Mouse (Mus musculus) bone marrow, adult 2 months (tissue): Measurements from ENCODE around the gene Agrp. TPM values are rescaled to one million over a fixed set of nuclear protein-coding genes. Genes with fewer than 3 reads are reported as not detected.
A peak's percentile ranks its signal among the peaks of the same experiment; 100 is the strongest.

Source experiments
- H3K27ac ChIP-seq: fragments of 200-500 bp; 2 replicates; pipeline ENCODE4 v1.5.1; 2012; ENCODE audit warnings: low read depth, mild to moderate bottlenecking, control low read depth, inconsistent platforms, low read length; ENCODE audit not compliant: control insufficient read depth, poor library complexity, insufficient read depth
- H3K4me1 ChIP-seq: fragments of 200-500 bp; 2 replicates; pipeline ENCODE4 v1.6.1; 2011; ENCODE audit warnings: low read length; ENCODE audit not compliant: control insufficient read depth, insufficient read depth
- H3K4me3 ChIP-seq: fragments of 200-500 bp; replicated peaks from 2 replicates; pipeline ENCODE3; 2011; ENCODE audit warnings: mild to moderate bottlenecking, low read depth, low read length, control low read depth; ENCODE audit not compliant: control insufficient read depth
- CTCF ChIP-seq: fragments of 200-500 bp; IDR thresholded peaks from 2 replicates; pipeline ENCODE4 v1.5.1; 2011; ENCODE audit warnings: low read length, control low read depth; ENCODE audit not compliant: control insufficient read depth, insufficient read depth
- POLR2A ChIP-seq: fragments of 200-500 bp; IDR thresholded peaks from 2 replicates; pipeline ENCODE4 v1.6.1; 2011; ENCODE audit warnings: low read depth, mild to moderate bottlenecking, control low read depth, low read length, borderline replicate concordance; ENCODE audit not compliant: control insufficient read depth
- WGBS: fragments of 180-500 bp; shearing (Covaris S2); methylation state at CpG from one replicate; pipeline ENCODE4 v1.1.7; 2018; 5-methylcytosine and 5-hydroxymethylcytosine counted together
- polyA plus RNA-seq: library from polyadenylated mRNA; stranded (reverse); fragments of >200 nt; gene quantifications from 2 replicates; pipeline ENCODE4 v1.2.4, GENCODE M21; 2011; ENCODE audit warnings: low replicate concordance; ENCODE audit not compliant: missing spikeins, insufficient read depth, insufficient read length

The Agrp gene
- polyA plus RNA-seq, 1 experiment = not detected

DNA sequence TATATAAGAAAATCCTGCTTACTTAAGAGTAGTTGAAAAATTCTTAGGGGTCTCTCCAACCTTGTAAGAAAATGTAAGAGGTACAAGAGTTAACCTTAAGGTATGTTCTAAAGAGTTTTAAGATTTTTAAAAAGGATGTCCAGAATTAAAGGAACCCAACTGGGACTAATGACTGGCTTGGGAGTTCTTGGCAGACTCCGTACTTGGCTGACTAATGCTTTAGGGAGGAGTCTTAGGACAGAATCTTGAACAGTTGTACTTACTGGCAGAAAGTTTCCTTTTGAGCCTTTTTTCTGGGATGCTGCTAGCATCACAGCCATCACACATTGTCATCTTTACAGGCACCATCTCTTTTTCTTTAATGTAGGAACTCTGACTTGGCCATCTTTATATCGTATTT lies 3.3 kb upstream of the Agrp start:
- Histone ChIP-seq H3K4me1 (peaks cover 2% of the 10 kb centered on the region), H3K4me3 (no peak overlapping the region), H3K27ac (no peak overlapping the region)
- WGBS = 86% methylated on average over 2 of the region's 2 CpGs
- no peak for TF ChIP-seq CTCF
- no peak for TF ChIP-seq POLR2A

DNA sequence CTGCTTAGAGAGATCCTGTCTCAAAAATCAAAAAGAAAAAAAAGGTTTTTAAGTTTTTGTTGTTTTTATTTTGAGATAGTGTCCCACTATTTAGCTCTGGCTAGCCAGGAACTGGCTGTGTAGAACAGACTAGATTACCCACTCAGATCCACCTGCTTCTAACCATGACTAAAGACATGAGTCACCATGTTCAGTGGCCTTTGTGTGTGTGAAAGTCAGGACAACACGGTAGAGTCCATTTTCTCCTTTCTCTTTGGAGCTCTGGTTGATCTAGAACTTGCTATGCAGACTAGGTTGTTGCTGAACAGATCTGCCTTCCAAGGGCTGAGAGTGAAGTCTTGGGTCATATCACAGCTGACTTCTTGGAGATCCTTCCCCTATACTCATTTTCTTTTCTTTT lies 2.6 kb upstream of the Agrp start:
- Histone ChIP-seq H3K4me3 (no peak overlapping the region), H3K27ac (no peak overlapping the region), H3K4me1 (peaks cover 2% of the 10 kb centered on the region)
- WGBS = 49% methylated on average over 1 of the region's 1 CpGs
- TF ChIP-seq CTCF (no peak), POLR2A (no peak)

DNA sequence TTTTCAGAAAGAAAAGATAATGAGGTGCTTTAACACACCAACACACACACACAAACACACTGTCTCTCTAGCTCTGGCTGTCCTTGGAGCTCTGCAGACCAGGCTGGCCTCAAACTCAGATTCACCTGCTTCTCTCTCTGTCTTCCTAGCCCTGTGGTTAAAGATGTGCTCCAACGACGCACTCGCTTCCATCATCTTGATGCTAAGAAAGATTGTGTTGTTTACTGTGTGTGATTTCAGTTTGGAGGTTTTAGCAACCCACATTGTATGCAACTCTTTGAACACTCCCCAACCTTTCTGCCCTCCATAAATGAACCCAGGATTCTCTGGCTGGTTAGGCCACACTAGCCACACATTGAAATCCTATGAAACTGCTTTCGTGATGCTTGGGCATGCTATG lies 1.3 kb upstream of the Agrp start:
- peak overlapping the region; percentile 47 for H3K4me3 ChIP-seq
- H3K4me1 ChIP-seq = peaks cover 2% of the 10 kb centered on the region
- 52% methylated on average over 4 of the region's 4 CpGs for WGBS
- no peak overlapping the region for H3K27ac ChIP-seq
- TF ChIP-seq POLR2A = no peak
- no peak for TF ChIP-seq CTCF

DNA sequence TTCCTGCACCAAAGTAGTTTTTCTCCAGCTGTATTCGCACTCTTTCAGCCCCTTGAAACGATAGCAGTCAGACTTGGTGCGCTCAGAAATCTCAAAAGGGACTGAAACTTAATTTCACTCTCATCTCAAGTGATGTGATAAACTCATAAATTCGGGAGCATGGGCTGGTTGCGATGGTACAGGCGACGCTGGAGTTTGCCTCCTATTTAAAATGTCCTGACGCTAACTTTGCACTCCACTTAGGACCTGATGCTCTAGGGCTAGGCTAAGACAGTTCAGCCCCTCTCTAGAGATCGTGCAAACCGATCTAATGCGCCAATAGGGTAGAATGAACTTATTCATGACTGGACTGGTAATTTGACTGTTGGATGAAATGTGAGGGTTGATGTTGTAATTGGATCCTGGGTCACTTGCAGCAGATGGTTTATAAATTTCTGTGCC lies 428 bp upstream of the Agrp start:
- TF ChIP-seq CTCF (no peak), POLR2A (no peak)
- H3K4me1 ChIP-seq = peaks cover 2% of the 10 kb centered on the region
- WGBS = under 1% methylated on average over 11 of the region's 11 CpGs
- H3K27ac ChIP-seq = peak overlapping the region; percentile 100
- peak overlapping the region; percentile 82 for H3K4me3 ChIP-seq

DNA sequence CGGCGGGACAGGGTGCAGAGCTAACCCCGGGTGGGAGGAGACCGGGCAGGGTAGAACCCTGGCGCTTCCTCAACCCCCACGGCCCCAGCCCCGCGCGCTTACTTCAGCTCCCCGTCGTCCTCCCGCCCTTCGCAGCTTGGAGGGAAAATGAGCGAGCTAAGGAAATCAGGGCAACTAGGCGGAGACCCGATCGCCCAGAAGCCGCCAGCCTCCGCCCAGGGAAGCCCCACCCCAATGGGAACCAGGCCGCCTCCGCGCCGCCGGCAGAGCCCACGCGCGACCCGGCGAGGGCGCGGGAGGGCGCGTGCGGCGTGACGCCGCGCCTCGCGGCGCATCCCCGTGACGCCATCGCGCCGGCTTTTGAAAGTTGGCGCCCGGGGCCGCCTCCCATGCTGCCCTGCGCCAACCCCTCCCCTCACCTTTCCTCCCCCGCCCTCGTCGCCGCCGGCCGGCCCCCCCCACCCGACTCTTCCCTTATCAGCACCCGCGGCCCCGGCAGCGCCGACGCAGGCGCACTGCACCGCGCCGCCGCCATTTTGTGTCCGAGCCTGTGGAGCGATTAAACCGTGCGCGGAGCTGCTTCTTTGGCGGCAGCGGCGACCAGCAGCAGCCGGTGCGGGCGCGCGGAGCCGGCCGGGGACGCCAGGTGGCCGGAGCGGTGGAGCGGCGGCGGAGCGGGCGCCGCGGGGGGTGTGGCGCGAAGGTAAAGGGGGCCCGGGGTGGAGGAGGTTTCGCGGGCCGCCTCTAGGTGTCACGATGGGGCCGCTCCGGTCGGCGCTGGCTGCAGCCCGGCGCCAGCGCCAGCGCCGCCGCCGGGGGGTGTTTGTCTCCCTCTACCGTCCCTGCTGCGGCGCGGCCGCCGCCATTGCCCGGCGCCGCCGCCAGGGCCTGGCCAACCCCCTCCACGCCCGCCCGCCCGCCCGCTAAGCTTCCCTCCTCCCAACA lies 903 bp downstream of the Agrp start, which contains the start of gene Ctcf:
Ctcf (plus strand) TSS at position 551 of the 945 bp plus-strand sequence.
- WGBS = under 1% methylated on average over 99 of the region's 126 CpGs
- H3K27ac ChIP-seq = peak within 1 kb of the TSS; percentile 100
- peak within 1 kb of the TSS; percentile 82 for H3K4me3 ChIP-seq
- H3K4me1 ChIP-seq = peaks cover 2% of the 10 kb centered on the region
- TF ChIP-seq CTCF = peak; percentile 29; the same call in 1 of the 2 replicates
- TF ChIP-seq POLR2A = peak; percentile 74; the same call in 1 of the 2 replicates

DNA sequence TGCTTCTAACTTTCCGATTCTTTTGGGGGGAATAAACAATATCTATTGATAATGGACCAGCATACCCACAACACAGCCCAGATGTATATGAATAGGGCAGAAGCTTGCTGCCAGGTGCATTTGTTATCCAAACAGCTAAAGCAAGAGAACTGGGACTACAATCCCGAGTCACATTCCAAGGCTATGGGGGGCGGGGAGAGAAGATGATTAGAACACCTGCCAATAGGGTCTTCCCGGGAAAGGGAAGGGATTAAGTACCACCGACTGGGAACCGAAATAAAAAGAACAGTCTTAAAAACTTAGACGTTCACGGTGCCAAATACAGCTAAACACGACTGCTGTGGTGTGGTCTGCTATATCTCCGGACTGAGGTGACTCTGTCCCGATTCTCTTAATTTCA lies 1.7 kb downstream of the Agrp start:
- Histone ChIP-seq H3K4me3 (peak overlapping the region; percentile 80), H3K27ac (peak overlapping the region; percentile 100), H3K4me1 (peaks cover 2% of the 10 kb centered on the region)
- 3% methylated on average over 11 of the region's 11 CpGs for WGBS
- TF ChIP-seq CTCF (no peak), POLR2A (no peak)

DNA sequence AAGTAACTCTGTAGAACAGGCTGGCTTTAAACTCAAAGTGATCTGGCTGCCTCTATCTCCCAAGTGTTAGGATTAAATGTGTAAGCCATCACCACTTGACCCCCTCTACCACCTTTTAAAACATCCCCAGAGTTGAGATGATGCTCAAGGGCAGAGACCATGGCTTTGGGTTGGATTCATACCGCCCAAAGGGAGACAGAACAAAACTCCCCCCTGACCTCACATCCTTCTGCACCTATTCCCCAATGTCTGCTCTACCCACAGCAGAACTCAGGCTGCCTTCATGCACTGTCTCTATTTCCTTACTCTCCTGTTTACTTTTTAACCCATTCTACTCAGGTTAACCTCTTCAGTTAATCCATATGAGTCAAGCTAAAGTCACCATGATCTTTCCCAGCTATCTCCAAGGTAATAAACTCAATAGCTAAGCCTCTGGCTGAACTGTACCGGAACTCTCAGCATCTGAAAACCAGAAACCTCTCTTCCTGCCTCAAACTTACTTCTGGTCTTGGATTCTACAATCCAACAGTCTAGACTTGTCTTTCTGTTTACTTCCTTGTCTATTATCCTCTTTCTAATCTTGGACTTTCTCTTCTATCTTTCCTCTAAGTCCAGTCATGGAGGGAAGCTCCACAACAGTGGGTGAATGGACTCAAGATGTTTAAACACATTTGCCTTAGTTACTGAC lies 2.3 kb downstream of the Agrp start:
- Histone ChIP-seq H3K4me1 (peaks cover 2% of the 10 kb centered on the region), H3K27ac (no peak overlapping the region), H3K4me3 (peak overlapping the region; percentile 80)
- TF ChIP-seq POLR2A (no peak), CTCF (no peak)
- WGBS = 33% methylated on average over 2 of the region's 2 CpGs

DNA sequence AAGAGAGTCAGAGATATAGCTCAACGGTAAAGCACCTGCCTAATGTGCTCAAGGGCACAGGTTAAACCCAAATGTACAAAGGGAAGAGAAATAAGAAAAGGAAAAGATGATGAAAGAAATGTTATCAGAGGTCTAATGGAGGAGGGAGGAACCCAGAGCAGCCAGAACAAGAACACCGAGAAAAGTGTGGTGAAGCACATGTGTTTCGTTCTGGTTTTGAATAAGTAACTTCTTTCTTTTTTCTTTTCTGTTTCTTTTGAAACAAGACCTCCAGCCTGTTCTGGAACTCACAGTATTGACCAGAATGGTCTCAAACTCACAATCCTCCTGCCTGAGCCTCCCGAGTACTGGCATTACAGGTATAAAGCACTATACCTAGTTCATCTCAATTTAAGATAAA lies 7.9 kb downstream of the Agrp start:
- Histone ChIP-seq H3K4me1 (peaks cover 2% of the 10 kb centered on the region), H3K4me3 (no peak overlapping the region), H3K27ac (no peak overlapping the region)
- 76% methylated on average over 4 of the region's 4 CpGs for WGBS
- TF ChIP-seq CTCF (no peak), POLR2A (no peak)
